Mouse (Mus musculus): ENCODE data around the gene Mylk.

The Mylk gene

DNA sequence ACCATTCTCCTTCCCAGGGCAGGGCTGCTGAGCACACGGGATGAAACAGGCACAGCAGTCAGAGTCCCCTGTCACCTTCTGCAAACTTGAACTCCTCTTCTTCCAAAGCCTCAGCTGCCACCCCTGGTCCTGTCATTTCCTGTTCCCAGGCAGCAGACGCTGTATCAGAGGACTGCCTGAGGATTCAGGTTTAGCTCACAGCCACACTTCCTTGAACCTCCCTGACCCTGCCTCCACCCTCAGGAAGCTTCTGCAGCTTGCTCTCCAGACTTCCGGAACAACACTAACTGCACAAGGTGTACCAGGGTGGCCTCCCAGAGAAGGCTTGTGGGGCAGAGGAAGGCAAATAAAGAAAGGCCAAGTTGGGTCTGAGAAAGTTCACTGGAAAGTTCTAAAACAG is 102.6 kb downstream of the Mylk start:
- DNase-seq (ENCODE audit: low spot score) = no peak

DNA sequence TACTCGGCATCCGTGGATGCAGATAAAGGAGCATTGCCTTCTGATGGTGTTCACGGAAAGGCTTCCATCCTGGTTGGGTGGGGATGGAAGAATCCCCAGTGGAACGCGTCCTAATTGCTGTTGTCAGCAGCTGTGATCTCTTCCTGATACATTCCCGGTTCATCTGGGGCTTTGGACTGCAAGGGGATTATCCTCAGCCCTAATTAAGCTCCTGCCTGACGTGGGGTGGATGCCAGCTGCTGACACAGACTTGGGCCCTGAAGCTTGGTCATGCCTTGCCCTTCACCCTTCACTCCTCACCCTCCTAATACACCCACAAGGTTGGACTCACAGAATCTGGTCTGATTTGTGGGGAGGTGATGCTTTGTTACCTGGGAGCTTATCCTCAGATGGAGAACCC is 109.1 kb downstream of the Mylk start:
- no peak for DNase-seq (ENCODE audit: low spot score)

DNA sequence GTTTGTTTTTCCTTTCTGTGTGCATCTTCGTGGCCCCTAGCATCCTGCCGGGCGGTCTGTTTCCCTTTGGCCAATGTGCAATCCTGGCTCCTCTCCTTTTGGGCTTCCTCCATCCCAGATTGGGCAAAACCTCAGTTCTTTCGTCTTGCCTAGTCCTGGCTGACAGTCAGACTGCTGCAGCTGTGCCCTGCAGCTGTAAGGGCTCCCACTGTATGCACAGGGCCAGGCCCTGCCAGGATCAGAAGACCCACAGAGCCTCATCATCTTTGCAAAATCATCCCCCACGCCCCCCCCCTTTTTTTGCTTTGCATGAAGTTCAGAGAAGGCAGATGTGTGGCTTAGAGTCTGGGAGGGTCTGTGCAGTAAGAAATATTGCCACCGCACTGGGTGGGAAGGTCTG is 110.1 kb downstream of the Mylk start:
- DNase-seq (ENCODE audit: low spot score) = no peak

DNA sequence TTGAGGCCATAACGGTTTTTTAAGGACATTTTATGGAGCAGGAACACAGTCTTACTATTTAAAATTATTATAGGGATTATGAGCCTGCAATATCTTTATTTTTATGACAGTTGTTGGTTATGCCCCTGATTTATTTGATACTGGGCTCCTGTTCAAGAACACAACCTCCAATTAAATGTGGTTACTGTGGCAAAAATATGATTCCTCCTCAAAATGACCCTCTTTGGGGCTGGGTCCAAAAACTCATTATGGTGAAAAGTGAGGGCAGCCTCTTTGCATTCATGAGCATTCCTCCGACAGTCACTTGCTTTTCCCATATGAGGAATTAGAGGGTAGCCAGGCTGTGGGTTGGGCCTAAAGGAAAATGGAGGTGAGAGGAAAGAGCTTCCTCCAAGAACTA is 110.7 kb downstream of the Mylk start:
- DNase-seq (ENCODE audit: low spot score) = no peak

DNA sequence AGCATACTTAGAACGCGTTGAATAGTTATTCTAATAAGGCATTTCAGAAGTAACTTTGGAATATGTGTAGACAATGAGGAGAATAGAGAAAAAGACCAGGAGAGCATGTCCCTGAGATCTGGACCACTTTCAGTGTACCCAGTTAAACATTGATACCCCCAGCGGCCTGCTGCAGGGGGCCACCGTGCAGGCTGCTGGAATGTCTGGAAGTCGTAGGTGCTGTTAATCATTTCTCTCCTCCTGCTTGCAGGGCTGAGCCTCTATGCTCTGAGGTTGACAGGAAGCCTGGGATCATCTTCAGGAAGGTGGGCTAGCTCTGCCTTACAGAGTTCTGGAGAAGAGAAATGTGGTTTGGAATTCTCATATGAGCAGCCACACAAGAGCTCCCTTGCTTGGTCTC is 112.6 kb downstream of the Mylk start:
- no peak for DNase-seq (ENCODE audit: low spot score)

DNA sequence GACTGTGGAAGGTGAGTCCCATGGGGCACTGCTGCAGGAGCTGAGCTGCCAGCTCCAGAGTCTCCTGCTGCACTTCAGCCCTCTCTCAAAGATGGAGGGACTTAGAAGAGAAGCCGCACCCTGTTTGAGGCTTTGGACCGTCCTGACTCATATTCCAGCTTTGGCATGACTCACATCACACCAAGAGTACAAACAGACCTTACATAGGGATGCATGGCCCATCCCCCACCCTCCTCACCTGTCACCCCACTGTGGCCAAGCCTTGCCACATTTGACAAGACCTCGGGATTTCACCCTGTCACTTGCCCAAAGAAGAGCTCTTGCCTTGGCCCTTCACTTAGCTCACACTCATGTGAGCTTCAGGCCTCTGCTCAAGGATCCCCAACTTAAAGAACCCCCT is 115.8 kb downstream of the Mylk start:
- no peak for DNase-seq (ENCODE audit: low spot score)

DNA sequence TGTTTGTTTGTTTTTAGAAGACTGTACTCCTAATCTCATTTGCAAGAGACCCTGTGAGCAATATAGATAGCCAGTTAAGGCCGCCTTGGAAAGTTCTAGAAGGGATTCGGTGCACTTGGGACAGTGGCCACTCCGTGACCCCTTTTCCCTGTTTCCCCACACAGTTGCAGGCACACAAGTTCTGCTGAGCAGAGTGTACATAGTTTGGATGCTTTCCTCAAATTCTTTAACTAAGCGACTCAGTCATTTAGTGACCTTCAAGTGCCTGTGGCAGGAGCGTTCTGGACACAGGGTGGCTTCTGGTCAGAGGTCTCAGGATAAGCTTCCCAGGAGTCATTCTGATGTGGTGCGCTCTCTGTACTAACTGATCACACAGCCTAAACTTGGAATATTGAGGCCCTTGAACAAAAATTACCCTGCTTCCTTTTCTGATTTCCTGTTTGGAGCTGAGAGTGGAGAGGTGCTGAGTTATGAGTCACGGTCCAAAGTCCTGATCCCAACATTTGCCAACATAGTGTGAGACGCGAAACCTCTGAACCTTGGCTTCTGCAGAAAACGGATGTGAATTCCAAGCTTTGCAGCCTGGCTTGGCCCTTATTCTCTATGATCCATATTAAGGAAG is 116.8 kb downstream of the Mylk start:
- no peak for DNase-seq (ENCODE audit: low spot score)

DNA sequence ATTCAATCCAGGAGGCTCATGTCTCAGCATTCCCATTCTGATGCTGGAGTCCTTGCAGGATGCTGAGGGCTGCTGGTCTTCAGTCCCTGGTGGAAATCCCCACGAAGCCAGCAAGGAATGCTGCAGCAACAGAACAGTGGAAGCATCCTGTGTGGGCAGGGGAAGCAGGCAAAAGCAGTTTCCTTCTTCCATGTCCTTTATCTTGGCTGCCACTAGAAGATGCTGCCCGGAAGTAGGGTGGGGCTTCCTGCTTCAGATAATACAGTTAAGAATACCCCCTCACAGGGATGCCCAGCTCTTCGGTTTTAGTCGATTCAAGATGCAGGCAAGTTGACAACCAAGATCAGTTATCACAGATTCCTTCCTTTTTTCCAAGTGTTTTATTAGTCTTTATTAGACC is 120.4 kb downstream of the Mylk start:
- DNase-seq (ENCODE audit: low spot score) = no peak

DNA sequence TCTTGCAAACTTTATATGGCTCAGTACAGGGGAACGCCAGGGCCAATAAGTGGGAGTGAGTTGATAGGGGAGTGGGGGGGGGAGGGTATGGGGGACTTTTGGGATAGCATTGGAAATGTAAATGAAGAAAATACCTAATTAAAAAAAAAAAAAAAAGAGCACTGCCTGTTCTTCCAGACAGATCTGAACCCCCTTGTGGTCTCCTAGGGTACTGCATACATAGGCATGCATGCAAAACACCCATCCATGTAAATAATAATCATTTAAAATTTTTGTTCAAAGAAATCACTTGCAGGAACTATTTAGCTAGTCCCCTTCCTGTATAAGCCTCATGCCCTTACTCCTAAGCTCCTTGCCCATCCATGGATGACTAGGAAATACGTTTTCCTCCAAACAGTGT is 122.2 kb downstream of the Mylk start:
- peak; percentile 32 for DNase-seq (ENCODE audit: low spot score)

DNA sequence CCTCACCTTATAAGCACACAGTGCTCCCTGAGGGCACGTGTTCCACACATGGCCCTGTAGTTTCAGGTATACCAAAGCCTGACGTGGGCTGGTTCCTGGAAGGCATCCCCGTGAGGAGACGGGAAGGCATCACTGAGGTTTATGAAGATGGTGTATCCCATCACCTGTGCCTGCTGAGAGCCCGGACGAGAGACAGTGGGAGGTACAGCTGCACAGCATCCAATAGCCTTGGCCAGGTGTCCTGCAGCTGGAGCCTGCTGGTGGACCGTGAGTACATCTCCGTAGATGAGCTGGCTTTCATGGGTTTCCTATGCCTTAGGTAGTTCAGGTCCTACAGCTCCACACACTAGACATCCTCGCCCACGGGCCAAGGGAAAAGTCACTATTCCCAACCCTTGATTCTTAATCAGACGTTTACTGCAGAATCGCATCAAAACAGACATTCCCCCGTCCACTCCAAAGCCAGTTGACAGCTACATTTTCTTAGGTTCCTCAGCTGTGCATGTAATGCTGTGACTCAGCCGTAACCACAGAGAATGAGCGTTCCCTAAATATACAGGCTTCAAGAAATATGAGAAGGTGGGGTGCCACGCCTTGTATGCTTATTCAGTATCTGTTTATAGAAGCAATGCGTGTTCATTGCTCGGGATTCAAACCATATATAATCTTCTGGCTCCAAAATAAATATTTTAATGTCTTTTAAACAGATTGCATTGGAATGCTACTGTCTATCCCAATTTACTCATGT is 135.2 kb downstream of the Mylk start:
- DNase-seq (ENCODE audit: low spot score) = no peak

DNA sequence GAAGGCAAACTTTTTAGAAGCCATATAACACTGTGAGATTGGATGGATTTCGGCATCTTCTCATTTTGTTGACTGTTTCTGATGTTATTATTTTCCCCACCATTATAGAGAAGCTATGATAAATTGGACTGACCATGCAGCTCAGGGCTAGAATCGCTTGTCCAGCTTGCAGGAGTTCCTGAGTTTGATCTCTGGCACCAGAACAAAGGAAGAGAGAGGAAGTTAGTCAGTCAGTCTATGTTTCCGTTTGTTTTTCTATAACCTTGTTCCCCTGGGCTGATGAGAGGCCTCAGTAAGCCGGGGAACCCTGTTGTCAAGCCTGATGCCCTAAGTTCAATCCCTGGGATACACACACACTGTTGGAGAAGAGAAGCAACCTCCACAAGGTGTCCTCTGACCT is 135.8 kb downstream of the Mylk start:
- DNase-seq (ENCODE audit: low spot score) = no peak

DNA sequence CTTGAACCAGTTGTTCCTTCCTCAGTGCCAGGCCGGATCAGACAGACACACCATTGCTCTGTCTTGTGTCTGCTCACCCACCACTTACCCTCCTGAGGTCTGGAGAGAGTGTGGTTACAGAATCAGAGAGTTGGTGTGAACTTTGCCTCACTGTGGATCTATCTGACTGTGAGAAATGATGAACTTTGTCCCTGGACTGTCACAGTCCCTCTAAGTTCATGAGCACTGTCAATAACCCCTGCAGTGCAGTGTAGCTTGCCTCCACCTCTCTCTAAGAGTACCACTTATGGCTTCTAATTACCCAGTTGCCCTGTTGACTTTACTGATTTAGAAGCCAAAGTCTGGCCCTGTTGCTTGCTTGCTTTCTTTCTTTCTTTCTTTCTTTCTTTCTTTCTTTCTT is 142.0 kb downstream of the Mylk start:
- no peak for DNase-seq (ENCODE audit: low spot score)

DNA sequence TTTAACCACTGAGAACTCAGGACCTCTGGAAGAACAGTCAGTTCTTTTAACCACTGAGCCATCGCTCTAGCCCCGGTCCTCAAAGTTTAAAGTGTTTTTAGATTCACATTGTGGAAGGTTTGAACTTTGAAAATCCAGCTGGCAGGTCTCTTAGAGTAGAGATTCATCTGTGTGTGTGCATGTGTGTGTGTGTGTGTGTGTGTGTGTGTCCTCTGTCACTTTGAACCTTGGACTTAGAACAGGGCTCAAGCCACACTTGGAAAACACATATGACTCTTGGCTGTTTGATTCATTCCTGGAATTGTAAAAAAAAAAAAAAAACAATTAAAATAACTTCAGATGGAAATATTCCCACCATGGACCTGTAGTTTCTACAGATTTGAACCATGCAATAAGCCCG is 149.0 kb downstream of the Mylk start:
- no peak for DNase-seq (ENCODE audit: low spot score)

DNA sequence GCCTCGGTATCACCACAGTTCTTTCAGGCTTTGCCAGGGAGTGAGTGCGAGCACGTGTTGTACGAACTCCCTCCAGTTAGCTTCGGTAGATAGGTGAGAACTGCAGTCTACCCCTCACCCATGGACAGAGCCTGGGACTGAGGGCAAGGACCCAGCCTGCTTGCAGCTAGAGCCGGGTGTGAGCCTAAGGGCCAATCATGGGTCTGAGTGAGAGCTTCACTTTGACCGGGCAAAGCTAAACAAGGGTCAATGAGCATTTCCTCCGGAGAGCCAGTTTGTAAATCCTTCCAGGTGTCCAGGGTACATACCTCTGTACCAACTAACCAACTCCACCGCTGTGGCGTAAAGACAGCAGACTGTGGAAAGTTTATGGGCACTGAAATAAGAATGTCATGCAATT is 150.9 kb downstream of the Mylk start:
- DNase-seq (ENCODE audit: low spot score) = no peak

DNA sequence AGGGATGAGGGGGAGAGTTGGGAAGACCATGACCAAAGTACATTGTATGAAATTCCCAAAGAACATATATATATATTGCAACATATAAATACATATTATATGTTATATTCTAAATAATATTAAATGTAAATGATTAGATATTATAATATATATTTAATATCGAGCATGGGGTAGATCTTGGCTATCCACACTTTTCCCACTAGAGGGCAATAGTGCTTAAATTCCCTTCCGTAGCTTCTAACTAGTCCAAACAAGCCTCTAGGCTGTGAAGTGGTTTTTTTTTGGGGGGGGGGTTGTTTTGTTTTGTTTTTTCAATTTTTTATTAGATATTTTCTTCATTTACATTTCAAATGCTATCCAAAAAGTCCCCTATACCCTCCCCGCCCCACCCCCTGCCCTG is 152.0 kb downstream of the Mylk start:
- DNase-seq (ENCODE audit: low spot score) = peak; percentile 21

DNA sequence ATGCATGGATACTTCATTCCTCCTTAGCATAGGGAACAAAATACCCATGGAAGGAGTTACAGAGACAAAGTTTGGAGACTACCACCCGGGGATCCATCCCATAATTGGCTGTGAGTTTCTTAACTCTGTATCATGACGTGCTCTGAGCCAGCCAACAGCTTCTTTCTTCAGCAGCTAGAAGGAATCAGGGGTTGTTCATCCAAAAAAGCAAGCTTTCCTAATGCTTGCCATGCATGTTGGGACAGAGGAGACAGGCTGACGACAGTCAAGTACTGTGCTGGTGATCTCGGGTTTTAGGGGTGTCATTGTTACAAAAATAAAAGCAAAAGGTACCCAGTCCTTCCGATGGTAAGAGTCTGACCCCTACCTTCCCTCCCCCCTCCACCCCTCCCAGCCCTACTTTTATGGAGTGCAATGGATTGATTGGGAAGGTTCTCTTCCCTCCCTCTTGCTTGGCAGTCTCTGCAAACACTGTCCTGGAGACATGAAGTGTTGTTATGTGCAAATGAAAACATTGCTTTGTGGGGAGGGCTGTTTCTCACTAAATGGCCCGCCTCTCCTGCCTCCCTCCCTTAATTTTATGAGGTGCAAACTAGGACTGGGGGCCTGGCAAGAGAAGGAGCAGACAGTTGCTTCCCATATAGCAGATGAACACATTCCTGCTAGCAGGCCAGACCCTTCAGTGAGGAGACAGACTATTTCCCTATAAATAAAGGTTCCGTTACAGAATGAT is 153.2 kb downstream of the Mylk start:
- no peak for DNase-seq (ENCODE audit: low spot score)

DNA sequence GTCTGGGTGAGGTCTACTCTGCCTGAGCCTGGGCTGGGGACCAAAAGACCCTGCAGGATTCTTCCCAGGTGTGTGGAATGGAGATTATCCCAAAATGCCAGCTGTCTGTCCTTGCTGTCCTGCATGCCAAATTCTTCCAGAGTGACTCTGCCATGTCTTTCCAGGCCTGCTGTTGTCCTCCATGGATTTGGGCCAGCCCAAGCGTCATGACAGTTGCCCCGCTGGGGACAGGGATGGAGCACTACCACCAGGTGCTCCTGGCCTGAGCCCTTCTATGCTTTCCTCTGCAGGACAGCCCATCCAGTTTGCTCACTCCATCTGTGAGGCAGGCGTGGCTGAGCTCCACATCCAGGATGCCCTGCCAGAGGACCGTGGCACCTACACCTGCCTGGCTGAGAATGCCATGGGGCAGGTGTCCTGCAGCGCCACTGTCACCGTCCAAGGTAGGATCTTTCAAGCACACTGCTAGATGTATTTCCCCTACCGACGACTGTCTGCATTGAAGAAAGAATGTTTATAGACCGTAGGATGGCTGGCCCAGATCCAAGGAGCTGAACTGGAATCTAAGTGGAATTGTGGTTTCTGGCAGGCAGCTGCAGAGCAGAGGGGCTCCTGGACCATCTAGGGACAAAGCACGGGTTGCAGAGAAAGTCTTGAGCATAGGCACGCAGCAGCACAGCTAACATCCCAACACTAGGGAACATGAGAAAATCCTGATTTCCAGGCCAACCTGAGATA is 154.2 kb downstream of the Mylk start:
- DNase-seq (ENCODE audit: low spot score) = no peak

DNA sequence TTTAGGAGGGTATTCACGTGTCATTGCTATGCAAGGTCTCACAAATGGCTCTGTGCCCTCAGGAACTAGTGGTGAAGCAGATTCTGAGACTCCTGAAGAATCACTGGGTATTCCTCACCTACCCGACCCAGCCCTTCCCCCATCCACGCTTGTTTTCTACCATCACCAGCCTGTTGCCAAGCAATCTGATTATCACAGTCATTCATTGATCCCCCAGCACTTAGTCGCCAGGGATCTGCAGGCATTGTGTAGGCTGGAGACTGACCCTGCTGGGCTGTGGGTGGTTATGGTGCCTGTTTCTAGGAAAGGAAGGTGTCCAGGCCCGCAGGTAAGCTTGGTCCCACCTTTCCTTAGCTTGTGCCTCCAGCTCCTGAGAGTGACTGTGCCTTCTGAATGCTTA is 155.0 kb downstream of the Mylk start:
- no peak for DNase-seq (ENCODE audit: low spot score)

DNA sequence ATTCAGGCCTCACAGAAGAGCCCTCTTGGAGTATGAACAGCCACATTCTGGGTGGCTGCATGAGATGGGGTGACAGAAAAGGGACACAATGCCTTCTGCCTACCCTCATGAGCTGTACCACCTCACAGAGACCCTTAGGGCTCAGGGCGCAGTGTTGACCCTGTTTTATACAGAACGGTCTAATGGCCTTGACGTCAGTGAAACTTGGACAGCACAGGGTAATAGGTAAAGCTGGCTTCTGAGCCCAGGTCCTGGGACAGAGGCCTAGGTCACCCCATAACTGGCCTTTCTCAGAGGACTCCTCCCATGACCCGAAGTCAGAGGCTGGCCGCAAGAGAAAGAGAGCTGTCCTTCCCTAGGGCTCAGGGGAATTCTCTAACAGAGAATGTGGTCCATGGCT is 155.5 kb downstream of the Mylk start:
- DNase-seq (ENCODE audit: low spot score) = no peak

DNA sequence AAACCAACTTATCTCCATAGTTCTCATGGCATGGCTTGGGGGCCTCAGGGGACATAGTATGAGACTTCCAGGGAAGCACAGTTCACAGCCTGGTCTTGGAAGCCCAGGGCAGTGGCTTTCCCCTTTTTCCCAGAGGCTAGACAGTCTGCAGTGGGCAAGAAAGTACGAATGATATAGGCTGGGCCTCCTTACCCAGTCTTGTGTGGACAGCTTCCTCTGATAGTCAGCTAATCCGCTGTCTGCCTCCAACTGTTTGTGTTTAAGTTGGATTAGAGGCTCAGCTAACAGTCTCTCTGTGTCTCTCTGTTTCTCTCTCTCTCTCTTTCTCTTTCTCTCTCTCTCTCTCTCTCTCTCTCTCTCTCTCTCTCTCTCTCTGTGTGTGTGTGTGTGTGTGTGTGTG is 156.0 kb downstream of the Mylk start:
- DNase-seq (ENCODE audit: low spot score) = no peak

DNA sequence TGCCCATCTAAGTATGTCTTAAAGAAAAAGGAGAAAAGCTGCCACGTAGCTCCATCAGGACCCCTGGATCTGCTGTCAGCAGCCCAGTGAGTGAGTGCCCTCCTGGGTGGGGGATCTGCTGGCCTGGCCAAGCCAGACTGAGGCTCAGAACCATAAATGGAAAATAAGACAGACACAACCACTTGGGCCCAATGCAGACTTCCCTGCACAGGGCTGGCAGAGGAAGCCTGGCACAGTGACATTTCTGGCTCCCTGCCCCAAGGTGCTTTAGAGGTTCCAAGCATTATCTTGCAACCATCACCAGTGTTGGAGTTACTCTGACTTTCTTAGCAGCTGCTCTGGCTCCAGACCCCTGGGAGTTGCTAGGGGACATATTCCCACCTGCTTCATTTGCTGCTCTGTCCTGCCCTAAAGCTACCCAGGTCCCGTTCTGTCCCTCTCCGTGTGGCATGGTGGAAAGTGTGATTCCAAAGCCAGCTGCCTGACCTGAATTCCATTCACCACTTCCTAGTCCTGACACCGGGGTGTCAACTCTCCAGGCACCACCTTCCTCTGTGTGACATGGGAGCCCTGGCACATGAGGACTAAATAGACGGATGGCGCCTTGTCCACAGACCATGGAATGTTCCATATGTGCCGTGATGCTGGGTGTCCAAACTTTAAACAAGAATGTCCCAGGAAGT is 156.7 kb downstream of the Mylk start:
- DNase-seq (ENCODE audit: low spot score) = no peak

DNA sequence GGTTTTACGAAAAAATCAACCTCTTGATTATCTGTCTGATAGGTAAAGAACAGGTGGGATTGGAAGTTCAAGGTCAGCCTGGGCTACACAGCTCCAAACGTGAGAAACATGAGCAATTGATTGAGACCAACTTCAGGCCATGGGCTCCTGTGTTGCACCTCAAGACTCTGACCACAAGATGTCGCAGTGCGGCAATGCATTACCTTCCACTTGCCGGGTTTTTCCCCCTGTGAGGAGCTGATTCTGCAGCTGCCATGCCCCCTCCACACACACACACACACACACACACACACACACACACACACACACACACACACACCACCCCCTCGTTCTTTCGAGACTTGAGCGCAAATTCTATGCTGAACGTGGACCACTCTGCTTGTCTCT is 157.3 kb downstream of the Mylk start:
- DNase-seq (ENCODE audit: low spot score) = peak; percentile 88
